Mouse (Mus musculus): ENCODE results near the gene Gjb5. TPM values are rescaled to one million over a fixed set of nuclear protein-coding genes. Genes with fewer than 3 reads are reported as not detected.

Gene Gjb5
- polyA plus RNA-seq, 1 experiment = 0.37 TPM

GRCm38 (mm10) chr4:127325276-127325675 lies 32.7 kb downstream of the Gjb5 start:
- TF ChIP-seq MYOD1 (IDR thresholded peaks at IDR 0.05; ENCODE audit: control insufficient read depth, insufficient read length, low read depth) (no peak), MYOG (IDR thresholded peaks at IDR 0.05; ENCODE audit: control insufficient read depth, extremely low read depth, insufficient read length) (no peak), USF1 (IDR thresholded peaks at IDR 0.05; ENCODE audit: low read depth) (no peak)
- no peaks in the 10 kb centered on the region for H3K27me3 ChIP-seq (ENCODE audit: control insufficient read depth, insufficient read depth, insufficient read length)
- H3K36me3 ChIP-seq (ENCODE audit: control insufficient read depth, insufficient read depth) = no peaks in the 10 kb centered on the region
- H3K79me2 ChIP-seq (ENCODE audit: control insufficient read depth, insufficient read depth) = no peaks in the 10 kb centered on the region
- H3K4me3 ChIP-seq (ENCODE audit: insufficient read depth, poor library complexity, severe bottlenecking) = no peak overlapping the region
- H3K79me3 ChIP-seq (ENCODE audit: low read depth) = no peaks in the 10 kb centered on the region
- H3ac ChIP-seq (ENCODE audit: control insufficient read depth, insufficient read length, low read depth) = no peak overlapping the region

DNA sequence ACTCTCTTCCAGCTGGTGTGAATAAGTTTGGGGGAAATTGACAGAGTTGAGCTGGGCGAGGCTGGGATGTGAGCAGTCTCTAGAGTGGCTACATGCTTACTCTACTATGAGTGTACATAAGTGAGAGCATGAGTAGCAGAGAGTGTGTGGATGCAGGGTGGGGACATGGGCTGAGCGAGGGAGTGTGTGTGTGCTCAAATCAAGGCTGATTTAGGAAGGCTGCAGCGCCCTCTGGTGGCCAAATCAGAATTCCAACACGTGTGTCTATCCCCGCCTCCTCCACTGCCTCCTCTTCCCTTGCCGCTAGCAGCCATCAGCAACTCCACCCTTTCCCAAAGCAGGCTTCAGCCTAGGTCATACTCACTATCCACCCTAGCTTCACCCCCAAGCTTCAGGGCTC lies 33.2 kb downstream of the Gjb5 start:
- H3K79me2 ChIP-seq (ENCODE audit: control insufficient read depth, insufficient read depth) = no peaks in the 10 kb centered on the region
- H3K4me3 ChIP-seq (ENCODE audit: insufficient read depth, poor library complexity, severe bottlenecking) = no peak overlapping the region
- TF ChIP-seq FOSL1 (IDR thresholded peaks at IDR 0.05; ENCODE audit: insufficient read depth, low read length, poor library complexity, severe bottlenecking) = no peak
- peak; percentile 67 for TF ChIP-seq CTCF (IDR thresholded peaks at IDR 0.05; ENCODE audit: control insufficient read depth, insufficient read depth, insufficient read length)
- TF ChIP-seq MAX (IDR thresholded peaks at IDR 0.05) = peak; percentile 60
- no peak overlapping the region for H3ac ChIP-seq (ENCODE audit: control insufficient read depth, insufficient read length, low read depth)
- no peaks in the 10 kb centered on the region for H3K36me3 ChIP-seq (ENCODE audit: control insufficient read depth, insufficient read depth)
- no peaks in the 10 kb centered on the region for H3K27me3 ChIP-seq (ENCODE audit: control insufficient read depth, insufficient read depth, insufficient read length)
- H3K79me3 ChIP-seq (ENCODE audit: low read depth) = no peaks in the 10 kb centered on the region

DNA sequence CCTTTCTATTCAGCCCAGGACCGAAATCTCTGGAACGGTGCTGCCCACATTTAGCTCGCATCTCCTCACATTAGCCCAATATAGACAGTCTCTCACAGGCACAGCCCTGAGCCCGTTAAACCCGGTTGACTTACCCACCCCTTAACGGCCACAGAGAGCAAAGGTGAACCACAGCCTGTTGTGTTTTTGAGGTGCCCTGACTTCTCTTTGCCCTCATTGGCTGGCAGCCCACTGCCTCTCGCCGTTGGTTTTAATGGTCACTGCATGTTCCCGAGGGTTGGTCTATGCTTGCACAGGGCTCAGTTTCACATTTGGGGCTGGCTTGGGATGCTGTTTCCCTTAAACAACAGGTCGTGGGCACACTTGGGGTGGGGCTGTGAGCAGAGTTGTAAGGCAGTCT lies 33.7 kb downstream of the Gjb5 start:
- H3K79me3 ChIP-seq (ENCODE audit: low read depth) = no peaks in the 10 kb centered on the region
- no peaks in the 10 kb centered on the region for H3K27me3 ChIP-seq (ENCODE audit: control insufficient read depth, insufficient read depth, insufficient read length)
- H3K36me3 ChIP-seq (ENCODE audit: control insufficient read depth, insufficient read depth) = no peaks in the 10 kb centered on the region
- H3ac ChIP-seq (ENCODE audit: control insufficient read depth, insufficient read length, low read depth) = no peak overlapping the region
- H3K79me2 ChIP-seq (ENCODE audit: control insufficient read depth, insufficient read depth) = no peaks in the 10 kb centered on the region
- no peak for TF ChIP-seq MAX (IDR thresholded peaks at IDR 0.05)
- no peak for TF ChIP-seq FOSL1 (IDR thresholded peaks at IDR 0.05; ENCODE audit: insufficient read depth, low read length, poor library complexity, severe bottlenecking)
- TF ChIP-seq CTCF (IDR thresholded peaks at IDR 0.05; ENCODE audit: control insufficient read depth, insufficient read depth, insufficient read length) = no peak
- no peak for TF ChIP-seq CEBPB (IDR thresholded peaks at IDR 0.05; ENCODE audit: low read depth)
- no peak for TF ChIP-seq MYOG (IDR thresholded peaks at IDR 0.05; ENCODE audit: control insufficient read depth, extremely low read depth, insufficient read length)
- TF ChIP-seq USF1 (IDR thresholded peaks at IDR 0.05; ENCODE audit: low read depth) = no peak
- no peak for TF ChIP-seq MYOD1 (IDR thresholded peaks at IDR 0.05; ENCODE audit: control insufficient read depth, insufficient read length, low read depth)
- H3K4me3 ChIP-seq (ENCODE audit: insufficient read depth, poor library complexity, severe bottlenecking) = no peak overlapping the region

GRCm38 (mm10) chr4:127323651-127324050 lies 34.3 kb downstream of the Gjb5 start:
- Histone ChIP-seq H3K4me3 (ENCODE audit: insufficient read depth, poor library complexity, severe bottlenecking) (no peak overlapping the region), H3ac (ENCODE audit: control insufficient read depth, insufficient read length, low read depth) (no peak overlapping the region), H3K79me2 (ENCODE audit: control insufficient read depth, insufficient read depth) (no peaks in the 10 kb centered on the region), H3K79me3 (ENCODE audit: low read depth) (no peaks in the 10 kb centered on the region), H3K27me3 (ENCODE audit: control insufficient read depth, insufficient read depth, insufficient read length) (no peaks in the 10 kb centered on the region), H3K36me3 (ENCODE audit: control insufficient read depth, insufficient read depth) (no peaks in the 10 kb centered on the region)
- no peak for TF ChIP-seq MYOG (IDR thresholded peaks at IDR 0.05; ENCODE audit: control insufficient read depth, extremely low read depth, insufficient read length)
- no peak for TF ChIP-seq MAX (IDR thresholded peaks at IDR 0.05)
- no peak for TF ChIP-seq CEBPB (IDR thresholded peaks at IDR 0.05; ENCODE audit: low read depth)
- no peak for TF ChIP-seq MYOD1 (IDR thresholded peaks at IDR 0.05; ENCODE audit: control insufficient read depth, insufficient read length, low read depth)
- TF ChIP-seq USF1 (IDR thresholded peaks at IDR 0.05; ENCODE audit: low read depth) = no peak
- no peak for TF ChIP-seq CTCF (IDR thresholded peaks at IDR 0.05; ENCODE audit: control insufficient read depth, insufficient read depth, insufficient read length)
- no peak for TF ChIP-seq FOSL1 (IDR thresholded peaks at IDR 0.05; ENCODE audit: insufficient read depth, low read length, poor library complexity, severe bottlenecking)

GRCm38 (mm10) chr4:127319613-127320012 lies 38.4 kb downstream of the Gjb5 start:
- H3K79me2 ChIP-seq (ENCODE audit: control insufficient read depth, insufficient read depth) = no peaks in the 10 kb centered on the region
- TF ChIP-seq CTCF (IDR thresholded peaks at IDR 0.05; ENCODE audit: control insufficient read depth, insufficient read depth, insufficient read length) (peak; percentile 42), MAX (IDR thresholded peaks at IDR 0.05) (no peak), MYOG (IDR thresholded peaks at IDR 0.05; ENCODE audit: control insufficient read depth, extremely low read depth, insufficient read length) (no peak), USF1 (IDR thresholded peaks at IDR 0.05; ENCODE audit: low read depth) (no peak), MYOD1 (IDR thresholded peaks at IDR 0.05; ENCODE audit: control insufficient read depth, insufficient read length, low read depth) (no peak)
- H3K79me3 ChIP-seq (ENCODE audit: low read depth) = no peaks in the 10 kb centered on the region
- H3K4me3 ChIP-seq (ENCODE audit: insufficient read depth, poor library complexity, severe bottlenecking) = no peak overlapping the region
- H3ac ChIP-seq (ENCODE audit: control insufficient read depth, insufficient read length, low read depth) = no peak overlapping the region
- no peaks in the 10 kb centered on the region for H3K27me3 ChIP-seq (ENCODE audit: control insufficient read depth, insufficient read depth, insufficient read length)
- H3K36me3 ChIP-seq (ENCODE audit: control insufficient read depth, insufficient read depth) = no peaks in the 10 kb centered on the region

DNA sequence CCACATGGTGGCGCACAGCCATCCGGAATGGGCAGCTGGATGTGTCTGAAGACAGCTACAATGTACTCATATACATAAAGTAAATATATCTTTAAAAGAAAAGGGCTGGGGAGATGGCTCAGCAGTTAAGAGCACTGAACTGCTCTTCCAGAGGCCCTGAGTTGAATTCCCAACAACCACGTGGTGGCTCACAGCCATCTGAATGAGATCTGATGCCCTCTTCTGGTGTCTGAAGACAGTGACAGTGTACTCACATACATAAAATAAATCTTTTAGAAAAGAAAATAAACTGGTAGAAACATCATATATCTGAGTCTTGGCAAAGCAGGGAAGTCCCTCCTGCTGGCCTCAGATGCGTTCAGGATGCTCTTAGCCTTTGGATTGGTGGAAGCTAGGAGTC lies 40.8 kb downstream of the Gjb5 start:
- H3K79me3 ChIP-seq (ENCODE audit: low read depth) = no peaks in the 10 kb centered on the region
- H3K36me3 ChIP-seq (ENCODE audit: control insufficient read depth, insufficient read depth) = no peaks in the 10 kb centered on the region
- no peaks in the 10 kb centered on the region for H3K79me2 ChIP-seq (ENCODE audit: control insufficient read depth, insufficient read depth)
- no peak for TF ChIP-seq MYOG (IDR thresholded peaks at IDR 0.05; ENCODE audit: control insufficient read depth, extremely low read depth, insufficient read length)
- TF ChIP-seq CTCF (IDR thresholded peaks at IDR 0.05; ENCODE audit: control insufficient read depth, insufficient read depth, insufficient read length) = no peak
- TF ChIP-seq USF1 (IDR thresholded peaks at IDR 0.05; ENCODE audit: low read depth) = no peak
- no peaks in the 10 kb centered on the region for H3K27me3 ChIP-seq (ENCODE audit: control insufficient read depth, insufficient read depth, insufficient read length)
- no peak overlapping the region for H3ac ChIP-seq (ENCODE audit: control insufficient read depth, insufficient read length, low read depth)
- no peak overlapping the region for H3K4me3 ChIP-seq (ENCODE audit: insufficient read depth, poor library complexity, severe bottlenecking)

All from C2C12 (cell line).